Mouse (Mus musculus) C2C12 (cell line): ENCODE data around the gene Igsf11.
A peak's percentile ranks its signal among the peaks of the same experiment; 100 is the strongest.

Experiments
- CTCF ChIP-seq: IDR thresholded peaks from one replicate; pipeline ENCODE4 v1.5.1; 2011; ENCODE audit not compliant: control insufficient read depth, insufficient read depth, insufficient read length
- MAX ChIP-seq: IDR thresholded peaks from one replicate; pipeline ENCODE4 v1.6.1; 2011; ENCODE audit warnings: mild to moderate bottlenecking, control low read depth
- MYOD1 ChIP-seq: IDR thresholded peaks from one replicate; pipeline ENCODE4 v1.6.1; 2011; ENCODE audit warnings: low read depth; ENCODE audit not compliant: control insufficient read depth, insufficient read length
- MYOG ChIP-seq: IDR thresholded peaks from one replicate; pipeline ENCODE4 v1.6.1; 2011; ENCODE audit not compliant: control insufficient read depth, insufficient read length; ENCODE audit errors: extremely low read depth
- USF1 ChIP-seq: IDR thresholded peaks from one replicate; pipeline ENCODE4 v1.6.1; 2011; ENCODE audit warnings: low read depth, mild to moderate bottlenecking, control low read depth, moderate library complexity

- no peak for TF ChIP-seq CTCF
- TF ChIP-seq MAX = no peak
- peak; percentile 93 for TF ChIP-seq MYOD1
- TF ChIP-seq MYOG = no peak
- TF ChIP-seq USF1 = no peak
Measured at GRCm38 (mm10) chr16:38864358-38864757, 28.1 kb upstream of the Igsf11 start.
